Mouse (Mus musculus): Measurements from ENCODE around the gene Gsto1.

Gene Gsto1

GRCm38 (mm10) chr19:47890489-47891130, 35.8 kb downstream of the Gsto1 start:
- peak; percentile 89 for DNase-seq (ENCODE audit: inconsistent ontology term)

- peak; percentile 61 for DNase-seq (ENCODE audit: inconsistent ontology term)
These were observed 37.0 kb downstream of the Gsto1 start for GRCm38 (mm10) chr19:47891562-47892312.

DNA sequence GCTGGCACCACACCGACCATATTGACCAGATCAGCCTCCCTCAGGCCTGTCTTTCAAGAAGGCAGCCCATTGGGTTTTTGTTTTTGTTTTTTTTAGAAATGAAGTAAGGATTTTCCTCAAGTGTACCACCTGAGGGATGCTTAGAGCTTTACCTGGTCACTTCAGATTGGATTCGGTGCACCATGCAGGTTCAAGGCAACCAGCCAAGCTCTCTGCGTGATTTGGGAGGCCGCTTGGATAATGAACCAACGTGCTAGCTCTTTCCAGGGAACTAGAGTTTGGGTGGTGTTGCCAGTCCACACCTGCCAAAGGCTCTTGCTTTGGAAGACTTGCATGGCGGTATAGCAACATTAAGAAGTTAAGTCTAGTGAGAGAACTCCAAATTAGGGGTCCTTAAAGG, 38.3 kb downstream of the Gsto1 start:
- no peak for DNase-seq (ENCODE audit: inconsistent ontology term)

- no peak for DNase-seq (ENCODE audit: inconsistent ontology term)
These were observed 43.8 kb downstream of the Gsto1 start for GRCm38 (mm10) chr19:47898472-47899079.

- no peak for DNase-seq (ENCODE audit: inconsistent ontology term)
These were observed 45.2 kb downstream of the Gsto1 start for GRCm38 (mm10) chr19:47900012-47900411.

- DNase-seq (ENCODE audit: inconsistent ontology term) = no peak
These were observed 45.8 kb downstream of the Gsto1 start for GRCm38 (mm10) chr19:47900558-47900957.

- peak; percentile 36 for DNase-seq (ENCODE audit: inconsistent ontology term)
These were observed 47.8 kb downstream of the Gsto1 start for GRCm38 (mm10) chr19:47902316-47903201.

GRCm38 (mm10) chr19:47903679-47904078, 48.9 kb downstream of the Gsto1 start:
- peak; percentile 43 for DNase-seq (ENCODE audit: inconsistent ontology term)

- no peak for DNase-seq (ENCODE audit: inconsistent ontology term)
These were observed 50.3 kb downstream of the Gsto1 start for GRCm38 (mm10) chr19:47905081-47905480.

- no peak for DNase-seq (ENCODE audit: inconsistent ontology term)
These were observed 50.8 kb downstream of the Gsto1 start for GRCm38 (mm10) chr19:47905603-47906002.

DNA sequence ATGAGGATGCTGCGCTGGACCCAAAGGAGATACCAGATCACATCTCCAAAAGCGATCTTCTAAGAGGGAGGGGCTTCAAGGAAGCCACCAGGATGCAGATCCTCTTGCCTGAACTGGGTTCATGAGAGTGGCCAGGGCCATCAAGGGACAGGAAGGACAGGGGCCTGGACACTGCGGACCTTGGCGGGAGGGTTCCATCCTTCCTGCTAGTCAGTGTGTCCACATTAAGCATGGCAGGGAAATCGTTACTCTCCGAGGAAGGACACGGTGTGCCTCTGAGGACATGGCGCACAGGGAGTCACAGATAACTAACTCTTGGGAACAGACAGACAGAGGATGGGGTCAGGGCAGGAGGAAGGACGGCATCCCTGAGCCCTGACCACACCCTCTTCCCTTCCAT, 52.8 kb downstream of the Gsto1 start:
- no peak for DNase-seq (ENCODE audit: inconsistent ontology term)

DNA sequence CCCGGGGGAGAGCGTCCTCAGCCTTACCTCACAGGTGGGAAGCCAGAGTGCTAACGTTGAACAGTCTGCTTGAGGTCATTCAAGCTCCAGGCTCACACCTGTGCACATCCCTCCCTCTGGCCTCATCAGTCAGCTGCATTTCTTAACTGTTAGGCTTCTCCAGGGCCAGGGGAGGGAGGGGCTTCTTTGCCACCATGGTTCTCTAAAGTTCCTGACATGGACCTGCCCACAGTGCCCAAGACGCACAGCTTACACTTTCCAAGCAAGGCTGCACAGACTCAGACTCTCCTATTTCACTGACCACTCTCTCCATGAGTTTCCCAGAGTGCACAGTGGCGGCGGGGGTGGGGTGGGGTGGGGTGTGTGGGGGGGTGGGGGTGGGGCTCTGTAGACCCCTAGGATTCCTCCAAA, 54.2 kb downstream of the Gsto1 start:
- no peak for DNase-seq (ENCODE audit: inconsistent ontology term)

GRCm38 (mm10) chr19:47909387-47910116, 54.8 kb downstream of the Gsto1 start:
- peak; percentile 79 for DNase-seq (ENCODE audit: inconsistent ontology term)

- no peak for DNase-seq (ENCODE audit: inconsistent ontology term)
These were observed 55.4 kb downstream of the Gsto1 start for GRCm38 (mm10) chr19:47910117-47910618.

DNA sequence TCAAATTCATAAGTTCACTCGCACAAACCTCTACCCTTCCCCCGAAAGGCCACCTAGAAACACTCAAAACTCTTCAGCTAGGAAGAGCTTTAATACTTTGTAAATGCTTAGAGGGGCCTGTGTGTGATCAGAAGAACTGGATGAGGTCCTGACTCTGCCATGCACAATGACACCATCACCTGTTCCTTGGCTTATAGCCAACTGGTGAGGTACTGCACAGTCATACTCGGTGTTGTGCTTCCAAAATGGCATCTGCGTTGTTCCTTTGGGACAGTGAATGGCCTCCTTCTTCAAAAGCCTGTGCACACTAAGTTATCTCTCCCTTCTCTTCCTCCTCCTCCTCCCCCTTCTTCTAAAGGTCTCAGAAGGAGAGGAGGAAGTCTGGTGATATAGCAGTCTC, 56.0 kb downstream of the Gsto1 start:
- no peak for DNase-seq (ENCODE audit: inconsistent ontology term)

DNA sequence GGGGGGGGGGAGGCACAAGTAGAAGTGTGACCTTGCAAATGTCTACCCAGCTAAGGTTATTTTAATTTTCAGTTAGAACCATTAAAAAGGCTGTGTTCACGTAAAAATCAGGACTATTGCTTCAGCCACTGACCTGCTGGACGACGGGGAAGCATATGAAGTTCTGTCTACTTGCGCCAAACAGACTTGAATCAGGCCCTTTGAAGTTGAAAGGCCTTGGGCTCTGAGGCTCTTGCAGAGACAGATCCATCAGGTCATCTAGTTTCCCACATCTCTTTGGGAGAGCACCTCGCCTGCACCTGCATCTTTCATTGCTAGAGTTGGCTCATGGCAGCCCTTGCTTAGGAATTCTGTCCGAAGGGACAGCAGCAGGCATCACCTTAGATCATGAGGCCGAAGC, 58.6 kb downstream of the Gsto1 start:
- DNase-seq (ENCODE audit: inconsistent ontology term) = no peak

GRCm38 (mm10) chr19:47914191-47914590, 59.4 kb downstream of the Gsto1 start:
- no peak for DNase-seq (ENCODE audit: inconsistent ontology term)

Measured in Muller cell, postnatal 12 days (primary cell).